Mouse (Mus musculus) ES-E14 (cell line): ENCODE data around the gene Irak2.

Source experiments
- CHD2 ChIP-seq: IDR thresholded peaks from 2 replicates; pipeline ENCODE4 v1.6.1; 2014; ENCODE audit warnings: mild to moderate bottlenecking, low read depth, low read length, inconsistent platforms
- HCFC1 ChIP-seq: IDR thresholded peaks from 2 replicates; pipeline ENCODE4 v1.6.1; 2012; ENCODE audit warnings: low read length, inconsistent platforms, borderline replicate concordance; ENCODE audit not compliant: insufficient read depth
- MAFK ChIP-seq: IDR thresholded peaks from 2 replicates; pipeline ENCODE4 v1.6.1; 2014; ENCODE audit warnings: mild to moderate bottlenecking, low read depth, low read length, inconsistent platforms; ENCODE audit not compliant: insufficient read depth
- ZC3H11A ChIP-seq: IDR thresholded peaks from 2 replicates; pipeline ENCODE4 v1.6.1; 2012; ENCODE audit warnings: low read depth, mild to moderate bottlenecking, inconsistent platforms, low read length, borderline replicate concordance
- ZNF384 ChIP-seq: IDR thresholded peaks from 2 replicates; pipeline ENCODE4 v1.6.1; 2012; ENCODE audit warnings: low read depth, low read length, inconsistent platforms

DNA sequence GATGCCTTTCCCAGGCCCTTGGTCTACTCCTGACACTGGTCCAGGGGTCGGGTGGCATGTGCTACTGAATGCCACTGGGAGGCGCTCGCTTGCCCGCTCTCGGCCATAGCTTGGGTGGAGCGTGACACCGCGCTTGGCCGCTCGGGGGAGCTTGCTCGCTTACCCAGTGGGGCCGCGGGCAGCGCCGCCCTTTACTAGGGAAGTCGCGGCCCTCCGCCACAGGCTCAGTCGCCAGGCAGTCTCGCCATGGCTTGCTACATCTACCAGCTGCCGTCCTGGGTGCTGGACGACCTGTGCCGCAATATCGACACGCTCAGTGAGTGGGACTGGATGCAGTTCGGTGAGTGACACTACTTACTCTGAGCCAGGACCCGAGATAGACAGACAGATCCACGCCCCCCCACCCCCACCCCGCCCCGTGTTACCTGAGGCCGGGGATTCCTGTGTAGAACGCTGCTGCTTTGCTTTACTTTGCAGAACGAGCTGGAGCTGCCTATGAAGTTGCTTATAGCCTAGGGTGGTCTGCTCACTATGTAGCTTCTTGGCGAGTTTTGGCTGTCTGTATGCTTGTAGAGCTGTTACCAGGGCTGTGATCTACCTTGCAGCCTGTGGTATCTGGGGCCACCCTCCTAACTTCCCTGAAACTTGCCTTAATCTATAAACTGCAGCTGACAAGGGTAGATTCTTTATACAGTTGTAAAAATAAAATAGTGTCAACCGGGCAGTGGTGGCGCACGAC is at the start of gene Irak2:
- TF ChIP-seq HCFC1 (0 out of 2 replicates have a peak, but pooled peaks have one; percentile 14), ZNF384 (peak; percentile 56; the same call in 1 of the 2 replicates), CHD2 (no peak), MAFK (0 out of 2 replicates have a peak, but pooled peaks have one; percentile 9), ZC3H11A (peak; percentile 65; the same call in 1 of the 2 replicates)
